Mouse (Mus musculus): ENCODE results near the gene Rassf2.

Rassf2 gene

DNA sequence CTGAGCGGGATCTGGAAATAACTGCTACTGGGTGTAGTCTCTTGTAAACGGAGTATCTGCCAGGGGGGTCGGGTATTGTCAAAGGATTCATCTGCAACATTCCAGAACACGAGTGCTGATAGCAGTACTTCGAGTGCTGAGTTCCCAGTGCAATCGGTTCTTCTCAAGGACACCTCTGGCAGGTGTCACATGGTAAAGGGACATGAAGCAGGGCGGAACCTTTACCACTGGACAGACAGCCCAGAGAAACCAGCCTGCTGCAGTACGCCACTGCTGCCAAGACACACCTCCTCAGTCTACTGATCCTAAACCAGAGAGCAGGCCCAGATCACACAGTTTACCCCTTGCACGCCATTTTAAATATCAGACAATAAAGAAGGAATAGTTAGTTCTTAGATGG is 75.2 kb downstream of the Rassf2 start:
- peak; percentile 2 for DNase-seq (ENCODE audit: low spot score)

DNA sequence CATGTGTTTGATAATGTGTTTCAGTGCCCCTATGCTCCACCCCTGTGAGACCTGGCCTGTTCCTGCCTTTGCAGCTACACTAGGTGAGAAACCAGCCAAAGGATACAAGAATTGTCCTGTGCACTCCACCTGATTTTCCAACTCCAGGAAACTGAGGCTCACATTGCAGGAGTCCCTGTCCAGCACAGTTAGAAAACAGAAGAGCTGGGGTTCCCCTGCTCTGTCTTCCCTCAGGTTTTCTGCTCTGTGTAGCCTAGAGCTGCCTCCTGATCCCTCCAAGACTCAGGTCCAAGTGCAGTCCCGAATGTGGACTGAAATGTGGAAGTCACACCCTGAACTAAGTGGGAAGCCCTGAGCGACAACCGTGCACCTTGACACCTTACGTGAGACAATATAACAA is 76.3 kb downstream of the Rassf2 start:
- DNase-seq (ENCODE audit: low spot score), result peak; percentile 1

DNA sequence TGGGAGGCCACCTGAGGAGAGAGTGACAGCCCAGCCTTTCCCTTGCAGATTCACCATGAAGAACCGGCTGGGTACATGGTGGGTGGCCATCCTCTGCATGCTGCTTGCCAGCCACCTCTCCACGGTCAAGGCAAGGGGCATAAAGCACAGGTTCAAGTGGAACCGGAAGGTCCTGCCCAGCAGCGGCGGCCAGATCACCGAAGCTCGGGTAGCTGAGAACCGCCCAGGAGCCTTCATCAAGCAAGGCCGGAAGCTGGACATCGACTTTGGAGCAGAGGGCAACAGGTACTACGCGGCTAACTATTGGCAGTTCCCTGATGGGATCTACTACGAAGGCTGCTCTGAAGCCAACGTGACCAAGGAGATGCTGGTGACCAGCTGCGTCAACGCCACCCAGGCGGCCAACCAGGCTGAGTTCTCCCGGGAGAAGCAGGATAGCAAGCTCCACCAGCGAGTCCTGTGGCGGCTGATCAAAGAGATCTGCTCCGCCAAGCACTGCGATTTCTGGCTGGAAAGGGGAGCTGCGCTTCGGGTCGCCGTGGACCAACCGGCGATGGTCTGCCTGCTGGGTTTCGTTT is 77.0 kb downstream of the Rassf2 start:
- DNase-seq (ENCODE audit: low spot score), result peak; percentile 7

DNA sequence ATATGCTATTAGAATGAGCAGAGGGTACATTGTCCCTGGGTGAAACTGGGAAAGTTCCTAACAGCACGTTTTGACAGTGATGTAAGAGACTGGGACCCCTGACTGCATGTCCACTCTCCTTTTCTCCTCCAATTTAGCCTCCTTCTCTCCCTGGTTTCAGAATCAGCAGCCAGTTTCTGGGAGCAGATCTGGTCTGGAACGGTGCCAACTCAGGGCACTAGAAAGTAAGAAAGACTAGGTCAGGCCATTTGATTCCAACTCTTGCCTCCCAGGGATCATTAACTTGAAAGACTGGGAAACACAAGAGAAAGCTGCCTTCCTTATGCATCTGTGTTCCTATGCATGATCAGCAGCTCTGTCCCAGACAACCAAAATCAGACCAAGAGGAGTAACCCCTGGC is 77.6 kb downstream of the Rassf2 start:
- DNase-seq (ENCODE audit: low spot score), result peak; percentile 7

DNA sequence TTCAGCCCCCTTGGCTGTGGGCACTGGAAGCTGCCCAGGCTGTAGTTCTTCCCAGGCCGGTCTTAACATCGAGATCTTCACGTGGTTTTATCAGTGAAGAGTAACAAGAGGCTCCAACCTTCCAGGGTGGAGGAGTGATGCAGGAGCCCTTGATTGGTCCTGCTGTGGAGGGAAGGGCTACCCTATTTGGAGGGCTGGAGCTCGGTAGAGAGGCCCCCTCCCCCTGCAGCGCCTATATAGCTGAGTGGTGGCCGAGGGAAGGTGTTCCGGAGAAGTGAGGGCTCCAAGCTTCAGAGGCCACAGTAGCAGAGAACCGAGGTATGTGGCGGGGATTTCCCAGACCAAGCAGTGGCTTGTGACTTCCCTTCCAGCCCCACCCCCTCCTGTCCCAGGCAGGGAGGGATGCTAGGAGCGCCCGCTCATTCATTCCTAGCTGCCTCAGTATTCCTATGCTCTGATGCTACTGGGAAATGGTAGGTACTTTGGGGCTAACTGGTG is 79.4 kb downstream of the Rassf2 start, which contains the start of gene Prnd:
Gene Prnd (plus strand): TSS at position 264 of the 498 bp plus-strand sequence.
- DNase-seq (ENCODE audit: low spot score), result peak; percentile 2

DNA sequence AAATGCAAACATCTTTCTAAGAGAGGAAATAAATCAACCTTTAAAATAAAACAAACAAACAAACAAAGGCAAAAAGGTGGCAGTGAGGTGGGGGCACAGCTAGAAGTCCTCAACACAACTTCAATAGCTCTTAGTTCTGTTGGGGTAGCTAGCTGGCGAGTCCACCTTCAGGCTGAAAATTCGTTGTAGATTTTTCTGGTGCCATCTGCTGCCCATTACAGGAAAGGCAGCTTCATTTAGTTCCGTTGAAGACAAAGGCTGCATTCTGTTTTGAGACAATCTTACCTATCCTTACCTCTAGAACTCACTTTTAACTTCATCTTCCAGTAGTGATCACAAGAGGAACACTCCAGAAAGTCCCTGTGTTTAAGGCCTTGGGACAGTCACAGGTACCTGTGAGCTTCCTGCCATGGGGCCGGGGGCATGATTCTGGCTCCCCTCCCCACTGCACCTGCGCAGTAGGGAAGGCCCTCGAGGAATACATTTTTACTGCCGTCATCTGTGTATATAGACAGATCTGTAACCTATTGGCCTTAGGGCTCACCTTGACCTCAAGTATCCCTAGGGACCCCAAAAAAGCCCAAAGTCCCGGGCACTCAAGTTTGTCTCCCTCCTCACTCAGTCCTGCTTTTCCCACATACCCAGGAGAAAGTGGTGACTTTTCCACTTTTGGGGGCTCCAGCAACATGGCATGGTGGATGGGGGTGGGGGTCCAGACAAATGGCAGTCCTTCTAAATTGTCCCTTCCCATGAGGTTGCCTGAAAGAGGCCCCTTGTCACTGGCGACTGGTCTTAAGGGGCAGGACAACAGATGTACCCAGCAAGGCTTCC is 80.1 kb downstream of the Rassf2 start:
- peak; percentile 61 for DNase-seq (ENCODE audit: low spot score)

DNA sequence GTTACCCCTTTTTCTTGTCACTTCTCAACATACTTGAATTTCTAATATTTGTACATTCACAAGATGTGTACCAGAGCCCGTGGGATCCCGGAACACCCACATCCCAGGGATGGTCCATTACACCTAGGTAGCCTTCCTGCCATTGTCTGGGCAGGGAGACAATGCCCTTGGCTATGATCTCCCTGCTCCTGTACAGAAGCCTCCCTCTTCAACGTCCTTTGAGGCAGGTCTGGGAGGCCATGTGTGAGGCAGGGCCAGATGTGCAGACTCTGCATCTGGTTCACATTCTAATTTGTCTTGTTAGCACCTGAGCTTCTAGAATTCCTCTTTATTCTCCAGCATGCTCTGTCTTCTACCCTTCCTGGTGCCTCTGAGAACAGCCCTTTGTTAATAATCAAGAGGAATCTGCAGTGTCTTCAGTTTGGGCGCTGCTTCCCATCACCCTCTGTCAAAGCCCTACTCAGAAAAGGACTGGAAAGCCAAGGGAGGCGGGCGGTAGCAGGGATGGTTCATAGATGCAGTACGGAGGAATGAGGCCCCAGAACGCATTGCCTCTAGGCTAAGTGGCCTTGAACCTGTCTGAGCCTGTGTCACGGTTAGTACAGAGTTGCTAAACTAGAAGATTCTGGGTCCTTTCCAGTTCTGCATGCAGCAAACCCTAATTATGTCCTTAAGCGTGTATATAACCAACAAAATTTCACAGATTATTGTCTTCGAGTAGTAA is 81.0 kb downstream of the Rassf2 start:
- peak; percentile 1 for DNase-seq (ENCODE audit: low spot score)

DNA sequence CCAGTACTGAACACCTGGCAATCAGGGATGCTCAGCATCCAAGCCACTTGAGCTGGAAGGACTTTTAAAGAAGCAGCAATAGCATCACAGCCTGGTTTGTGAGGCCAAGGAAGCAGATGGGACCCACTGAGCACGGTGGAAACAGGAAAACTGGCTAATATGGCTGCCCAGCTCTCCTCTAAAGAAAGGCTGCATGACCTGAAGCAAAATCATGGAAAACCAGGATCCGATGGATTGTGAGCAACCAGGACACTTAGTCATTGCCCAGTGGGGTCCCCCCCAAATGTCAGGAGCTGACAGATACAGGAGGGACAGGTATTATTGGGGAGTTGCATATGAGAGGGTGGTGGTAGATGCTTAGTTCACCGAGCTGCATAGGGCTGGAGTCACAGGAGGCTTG is 81.9 kb downstream of the Rassf2 start:
- peak; percentile 1 for DNase-seq (ENCODE audit: low spot score)

DNA sequence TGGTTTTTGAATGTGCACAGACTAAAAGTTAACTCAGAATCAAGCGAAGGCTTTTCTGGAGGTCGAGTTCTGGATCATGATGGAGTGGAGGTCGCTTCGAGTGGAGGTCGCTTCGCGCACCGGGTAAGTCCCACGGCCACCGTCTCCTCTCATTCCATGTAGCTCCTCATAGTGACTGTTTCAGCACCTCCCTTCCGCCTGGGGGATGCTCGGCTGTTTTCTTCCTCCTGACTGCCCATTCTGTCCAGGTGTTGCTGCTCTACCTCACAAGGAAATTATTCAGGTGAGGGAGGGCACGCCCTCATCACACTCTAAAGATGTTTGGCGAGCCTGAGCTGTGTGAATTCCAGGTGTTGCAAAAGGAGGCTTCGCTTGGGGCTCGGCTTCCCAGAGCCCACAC is 83.7 kb downstream of the Rassf2 start:
- DNase-seq (ENCODE audit: low spot score), result peak; percentile 2

DNA sequence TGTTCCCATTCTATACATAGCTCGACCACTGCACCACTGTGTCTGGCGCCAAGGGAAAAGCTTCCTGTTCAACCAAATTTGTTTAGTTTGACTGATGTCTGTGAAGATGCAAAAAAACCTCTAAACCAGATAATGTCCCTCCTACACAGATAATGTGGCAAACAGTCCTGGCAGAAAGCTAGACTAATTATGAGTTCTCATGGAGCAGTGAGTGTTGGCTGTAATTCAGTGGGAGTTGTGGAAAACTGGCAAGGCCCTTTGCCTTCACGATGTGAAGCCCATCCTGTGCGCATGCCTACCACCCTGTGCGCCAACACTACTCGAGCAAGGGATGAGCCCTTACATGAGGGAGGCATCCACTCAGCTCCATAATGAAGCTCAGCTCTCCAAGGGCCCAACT is 84.3 kb downstream of the Rassf2 start:
- peak; percentile 1 for DNase-seq (ENCODE audit: low spot score)

DNA sequence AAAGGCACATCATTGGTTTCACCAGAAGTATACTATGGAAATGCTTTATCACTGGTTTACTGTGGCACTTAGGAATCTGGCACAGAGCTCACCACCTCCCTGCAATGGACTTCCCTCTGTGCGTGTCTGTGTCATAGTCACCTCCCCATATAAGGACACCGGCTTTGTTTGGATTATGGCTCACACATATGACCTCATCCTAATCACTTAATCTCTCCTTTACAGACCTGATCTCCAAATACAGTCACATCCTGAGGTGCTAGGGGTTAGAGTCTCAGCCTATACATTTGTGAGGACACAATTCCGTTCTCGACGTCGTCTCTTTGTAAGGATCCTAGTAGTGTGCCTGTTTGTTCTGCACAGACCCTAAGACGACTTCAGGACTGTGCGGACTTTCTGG is 84.8 kb downstream of the Rassf2 start:
- DNase-seq (ENCODE audit: low spot score), result peak; percentile 2

DNA sequence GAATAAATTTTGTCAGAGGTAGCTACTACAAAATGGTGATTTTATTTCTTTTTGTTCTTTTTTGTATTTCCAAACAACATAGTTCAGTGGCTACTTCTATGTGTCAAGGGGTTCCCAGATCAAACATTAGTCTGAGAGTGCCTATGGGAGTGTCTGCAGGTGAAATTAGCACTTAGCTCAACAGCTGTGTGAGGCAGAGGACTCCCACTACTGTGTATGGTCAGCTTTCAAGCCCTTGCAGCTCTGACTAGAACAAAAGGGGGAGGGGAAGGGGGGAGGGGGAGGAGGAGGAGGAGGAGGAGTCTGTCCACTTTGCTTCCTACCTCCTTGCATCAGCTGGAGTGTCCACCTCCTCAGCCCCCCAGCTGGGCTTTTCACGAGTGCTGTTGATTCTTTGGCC is 85.7 kb downstream of the Rassf2 start:
- no peak for DNase-seq (ENCODE audit: low spot score)

DNA sequence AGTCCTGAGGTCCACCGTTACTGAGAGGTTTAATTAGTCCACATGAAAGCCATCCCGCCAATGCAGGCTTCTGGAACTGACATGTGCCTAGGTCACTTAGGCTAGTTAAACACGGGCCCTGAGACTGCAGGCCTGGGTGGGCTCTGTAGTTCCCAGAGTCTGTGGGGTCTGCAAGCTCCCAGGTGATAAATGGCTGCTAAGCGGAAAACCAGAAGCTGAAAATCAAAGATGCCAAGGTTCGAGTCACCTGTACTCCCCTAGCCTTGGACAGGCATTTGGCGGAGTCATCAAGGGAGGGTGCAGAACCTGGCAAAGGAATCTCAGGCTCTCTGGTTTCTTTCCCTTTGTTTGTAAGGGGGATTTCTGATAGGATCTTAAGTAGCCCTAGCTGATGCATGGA is 88.6 kb downstream of the Rassf2 start:
- peak; percentile 1 for DNase-seq (ENCODE audit: low spot score)

DNA sequence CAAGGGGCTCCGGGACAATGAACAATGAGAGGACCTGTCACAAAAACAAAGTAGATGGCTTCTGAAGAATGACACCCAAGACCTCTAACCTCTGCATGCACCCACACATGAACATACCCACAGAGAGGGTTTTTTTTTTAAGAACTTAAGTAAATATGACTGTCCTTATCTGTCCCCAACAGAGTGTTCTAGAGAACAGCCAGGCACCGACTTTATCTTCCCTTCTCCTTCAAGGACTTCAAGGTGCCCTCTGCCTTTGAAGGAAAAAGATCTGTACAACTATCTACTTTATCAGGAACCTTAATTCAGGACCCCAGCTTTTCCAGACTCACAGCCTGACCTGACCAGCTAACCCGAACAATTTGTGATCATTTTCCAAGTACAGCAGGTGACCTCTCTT is 89.6 kb downstream of the Rassf2 start:
- DNase-seq (ENCODE audit: low spot score), result no peak
